Mouse (Mus musculus): Measurements from ENCODE around the gene Stk25. TPM values are rescaled to one million over a fixed set of nuclear protein-coding genes. Genes with fewer than 3 reads are reported as not detected.
"Not testable (repeated sequence)": the region's sequence is repeated elsewhere in the genome, so short reads cannot be mapped to it uniquely, and the experiment has no call there.

The Stk25 gene
- polyA plus RNA-seq (2017; shearing (Covaris generic)): 10 to 100 TPM; 31.2 to 42.6 TPM

DNA sequence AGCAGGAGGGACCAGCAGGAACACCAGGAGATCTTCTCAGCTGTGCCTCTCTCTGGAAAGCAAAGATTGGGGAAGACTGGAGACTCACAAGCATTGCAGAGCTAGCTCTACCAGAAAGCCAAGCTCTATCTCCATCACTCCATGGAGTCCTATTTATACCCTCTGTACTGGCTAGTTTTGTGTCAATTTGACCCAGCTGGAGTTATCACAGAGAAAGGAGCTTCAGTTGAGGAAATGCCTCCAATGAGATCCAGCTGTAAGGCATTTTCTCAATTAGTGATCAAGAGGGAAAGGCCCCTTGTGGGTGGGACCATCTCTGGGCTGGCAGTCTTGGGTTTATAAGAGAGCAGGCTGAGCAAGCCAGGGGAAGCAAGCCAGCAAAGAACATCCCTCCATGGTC, at the start of gene Stk25:
Gene Stk25 (minus strand): TSS at position 101 of the 400 bp plus-strand sequence.
- not testable (repeated sequence) for ATAC-seq

DNA sequence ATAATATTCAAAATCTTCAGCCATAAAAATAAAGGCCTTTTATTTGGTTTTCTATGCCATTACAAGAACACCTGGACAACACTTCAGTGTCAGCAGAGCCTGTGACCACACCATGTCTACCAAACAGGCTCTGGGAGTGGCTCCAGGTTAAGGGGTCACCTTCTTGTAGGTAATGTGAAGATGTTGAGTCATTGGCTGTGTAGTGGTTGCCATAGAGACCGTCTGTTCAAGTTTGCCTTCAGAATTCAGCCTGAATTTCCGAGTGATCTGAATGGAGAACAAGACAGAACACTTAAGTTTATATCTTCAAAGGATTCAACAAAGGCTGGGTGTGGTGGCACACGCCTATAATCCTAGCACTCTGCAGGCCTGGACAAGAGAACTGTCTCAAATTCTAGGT, 46.9 kb upstream of the Stk25 start:
- ATAC-seq: no peak

DNA sequence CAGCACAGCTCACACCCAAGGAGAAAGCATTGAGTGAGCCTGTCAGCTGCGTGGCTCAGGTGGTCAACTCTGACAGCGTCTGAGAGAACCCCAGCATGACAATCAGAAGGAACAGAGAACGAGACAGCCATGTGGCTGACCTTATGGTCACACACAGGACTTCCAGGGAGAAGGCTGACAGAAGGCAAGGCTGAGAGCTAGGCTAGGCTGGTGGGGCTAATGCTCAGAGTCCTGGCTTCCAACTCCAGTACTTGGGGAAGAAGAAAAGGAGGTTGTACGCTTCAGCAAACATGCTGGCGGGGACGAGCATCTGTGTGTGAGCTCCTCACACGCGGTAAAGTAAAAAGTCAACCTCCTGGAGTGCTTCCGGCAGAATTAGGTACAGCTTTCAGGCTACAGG, 45.9 kb upstream of the Stk25 start:
- ATAC-seq: no peak

DNA sequence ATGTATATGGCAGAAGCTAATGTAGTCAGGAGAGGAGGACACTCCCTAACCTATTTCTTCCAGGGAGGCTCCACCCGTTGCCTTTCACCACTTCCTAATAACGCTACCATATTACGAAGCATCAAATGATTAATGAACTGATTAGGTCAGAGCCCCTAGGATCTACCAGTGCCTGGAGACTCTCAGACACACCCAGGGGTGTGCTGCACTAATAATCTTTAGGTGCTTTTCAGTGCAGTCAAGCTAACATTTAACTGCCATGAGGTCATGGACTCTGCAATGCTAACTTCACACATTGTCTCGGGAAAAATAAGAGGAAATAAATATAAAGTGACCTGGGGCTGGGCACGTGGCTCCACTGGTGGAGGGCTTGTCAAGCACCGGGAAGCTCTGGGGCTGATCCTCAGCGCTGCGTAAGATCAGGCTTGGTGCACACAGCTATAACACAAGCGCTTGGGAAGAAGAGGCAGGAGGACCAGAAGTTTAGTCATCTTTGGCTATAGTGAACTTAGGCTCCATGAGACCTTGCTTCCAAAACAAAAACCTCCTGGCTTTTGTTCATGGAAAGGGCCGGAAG, 45.1 kb upstream of the Stk25 start:
- no peak for ATAC-seq

DNA sequence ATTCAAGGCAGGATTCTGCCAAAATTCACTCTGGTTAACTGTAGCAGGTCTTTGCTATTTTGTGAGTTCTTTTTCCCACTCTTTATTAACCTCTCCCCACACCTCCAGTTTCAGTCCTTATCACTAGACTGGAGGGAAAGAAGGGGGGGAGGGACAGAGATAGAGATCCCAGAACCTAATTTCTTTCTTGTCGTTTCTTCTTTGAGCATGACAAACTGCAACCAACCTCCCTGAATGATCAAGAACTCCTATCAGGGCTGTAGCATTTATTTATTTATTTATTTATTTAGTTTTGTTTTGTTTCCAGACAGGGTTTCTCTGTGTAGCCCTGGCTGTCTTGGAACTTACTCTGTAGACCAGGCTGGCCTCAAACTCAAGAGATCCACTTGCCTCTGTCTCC, 43.6 kb upstream of the Stk25 start:
- ATAC-seq: no peak

DNA sequence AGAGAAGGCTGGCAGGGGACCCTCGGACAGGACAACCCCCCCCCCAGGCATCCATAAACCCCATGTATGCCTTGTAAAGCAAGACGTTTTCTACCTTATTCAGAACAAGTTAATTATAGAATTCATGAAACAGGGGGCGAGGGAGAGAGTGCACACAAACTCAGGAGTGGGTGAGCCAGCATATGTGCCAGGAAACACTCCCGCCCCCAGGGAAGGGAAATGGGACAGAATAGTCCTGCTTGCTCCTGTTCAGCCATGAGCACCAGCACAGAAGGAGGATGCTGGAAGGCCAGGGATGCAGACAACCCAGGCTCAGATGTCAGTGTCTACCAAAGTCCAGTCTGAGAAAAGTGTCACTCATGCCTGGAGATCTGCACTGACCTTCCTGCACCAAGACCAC, 40.7 kb upstream of the Stk25 start:
- ATAC-seq: no peak

DNA sequence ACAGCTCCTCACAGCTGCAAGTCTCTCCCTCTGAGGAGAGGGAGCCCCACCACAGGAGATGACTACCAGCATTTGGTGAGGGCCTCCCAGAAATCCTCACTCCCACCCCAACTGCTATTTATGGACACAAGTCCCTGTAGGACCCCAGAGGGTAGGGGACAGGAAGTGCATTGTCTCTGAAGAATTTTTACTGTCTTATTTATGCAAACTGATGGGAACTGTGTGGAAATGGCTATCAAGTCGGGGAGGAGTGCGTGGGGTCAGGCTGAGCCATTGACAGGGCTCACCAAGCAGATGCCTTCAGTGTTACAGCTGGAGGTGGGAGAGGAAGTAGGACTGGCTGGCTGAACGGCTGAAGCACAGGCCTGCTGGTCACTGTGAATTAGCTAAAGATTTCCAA, 38.9 kb upstream of the Stk25 start:
- no peak for ATAC-seq

DNA sequence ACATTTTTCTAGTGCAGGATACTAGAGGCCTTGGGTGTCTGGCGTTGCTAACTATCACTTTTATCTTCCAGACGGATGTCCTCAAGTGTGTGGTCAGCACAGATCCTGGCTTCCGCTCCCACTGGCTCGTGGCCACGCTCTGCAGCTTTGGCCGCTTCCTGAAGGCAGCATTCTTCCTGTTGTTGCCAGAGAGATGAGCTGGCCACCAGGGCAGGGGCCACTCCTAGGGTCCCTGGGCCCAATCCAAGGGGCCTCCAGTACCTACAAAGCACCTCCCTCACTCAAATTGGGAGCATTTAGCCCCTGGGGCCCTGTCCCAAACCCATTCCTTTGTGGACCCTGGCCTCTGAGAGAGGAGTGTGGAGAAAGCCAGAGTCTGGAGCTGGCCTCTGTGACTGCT, 36.5 kb upstream of the Stk25 start:
- no peak for ATAC-seq

DNA sequence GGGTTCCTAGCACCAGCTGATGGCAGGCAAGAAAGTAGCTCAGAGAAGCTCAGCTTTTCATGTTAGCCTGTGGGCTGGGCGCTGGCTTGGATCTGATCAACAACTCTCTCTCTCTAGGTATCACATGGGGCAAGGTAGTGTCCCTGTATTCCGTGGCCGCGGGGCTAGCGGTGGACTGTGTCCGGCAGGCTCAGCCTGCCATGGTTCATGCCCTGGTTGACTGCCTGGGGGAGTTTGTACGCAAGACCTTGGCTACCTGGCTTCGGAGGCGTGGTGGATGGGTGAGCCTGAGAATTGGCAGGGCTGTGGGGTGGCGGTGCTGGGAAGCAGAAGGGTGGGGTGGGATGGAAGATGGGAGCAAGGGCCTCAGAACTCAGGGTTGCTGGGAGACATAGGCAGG, 35.5 kb upstream of the Stk25 start:
- ATAC-seq: no peak

DNA sequence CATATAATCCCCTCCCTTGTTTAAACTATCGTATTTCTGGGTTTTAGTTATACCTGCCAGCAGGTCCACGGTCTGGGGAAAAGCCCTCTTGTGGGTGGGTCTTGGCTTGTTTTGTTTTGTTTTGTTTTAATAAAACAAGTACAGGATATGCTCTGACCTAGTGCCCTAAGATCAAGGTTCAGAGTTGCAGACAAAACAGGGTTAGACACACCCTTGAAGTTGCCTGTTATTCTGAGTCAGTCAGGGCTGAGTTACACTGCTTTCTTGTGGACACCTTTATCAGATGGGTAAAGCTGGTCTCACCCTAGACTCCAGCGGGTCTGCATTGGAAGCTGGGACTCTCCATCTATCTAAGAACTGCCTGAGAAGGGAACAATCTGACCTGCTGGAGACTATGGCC, 35.0 kb upstream of the Stk25 start:
- ATAC-seq: no peak

DNA sequence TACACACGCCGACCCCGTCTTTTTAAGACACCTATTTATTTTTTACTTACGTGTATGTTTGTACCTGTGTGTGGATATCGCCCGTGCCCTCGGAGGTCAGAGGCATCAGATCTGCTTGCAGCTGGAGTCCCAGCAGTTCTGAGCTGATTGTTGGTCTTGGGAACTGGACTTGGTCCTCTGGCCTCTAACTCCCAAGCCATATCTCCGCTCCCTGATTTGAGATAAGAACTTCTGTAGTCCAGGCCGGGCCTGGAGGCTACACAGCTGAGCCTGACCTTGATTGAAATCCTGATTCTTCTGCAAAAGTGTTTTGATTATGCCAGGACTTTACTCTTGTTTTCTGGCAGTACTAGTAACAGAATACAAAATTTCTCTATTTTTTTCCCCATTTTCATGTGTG, 34.3 kb upstream of the Stk25 start:
- no peak for ATAC-seq

DNA sequence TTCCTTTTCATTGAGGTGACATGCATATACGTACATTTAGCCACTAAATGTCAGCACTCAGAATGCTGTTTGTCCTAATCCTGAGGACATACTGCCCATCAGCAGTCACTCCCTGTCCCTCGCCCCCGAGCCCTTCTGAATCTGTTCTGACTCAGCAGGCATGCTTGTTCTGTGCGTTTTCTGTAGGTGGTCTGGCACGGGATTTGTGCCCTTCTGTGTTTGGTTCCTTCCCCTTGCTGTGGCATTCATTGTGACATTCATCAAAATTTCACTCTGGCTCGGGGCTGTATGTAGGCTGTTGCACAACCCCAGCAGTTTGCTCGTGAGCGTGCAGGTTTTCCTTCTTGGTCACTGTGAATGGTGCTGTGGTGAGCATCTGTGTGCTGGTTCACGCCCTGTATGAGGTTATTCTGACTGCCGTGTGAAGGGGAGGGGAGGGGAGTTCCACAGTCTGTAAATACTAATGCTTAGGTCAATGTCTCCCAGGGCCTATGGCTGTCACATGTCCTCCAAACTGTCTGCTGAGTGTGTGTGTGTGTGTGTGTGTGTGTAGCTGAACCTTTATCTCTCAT, 33.4 kb upstream of the Stk25 start:
- ATAC-seq: no peak

DNA sequence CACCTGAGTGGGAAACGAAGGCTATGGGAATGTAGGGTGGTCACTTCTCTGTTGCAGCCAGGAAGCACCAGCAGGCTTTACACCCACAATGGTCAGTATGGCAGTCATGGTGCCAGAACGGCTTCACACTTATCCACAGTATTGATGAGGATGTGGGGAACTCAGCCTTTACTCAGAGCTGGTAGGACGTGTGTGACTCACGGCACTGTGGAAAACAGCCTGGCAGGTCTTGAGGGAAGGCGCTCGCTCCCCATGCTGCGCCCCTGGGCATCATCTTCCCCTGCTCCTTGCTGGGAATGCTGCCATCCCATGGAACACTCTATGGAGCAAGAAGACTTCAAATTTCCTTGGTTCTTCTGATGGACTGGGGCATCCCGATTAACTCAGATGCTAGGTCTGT, 32.6 kb upstream of the Stk25 start:
- ATAC-seq: no peak

DNA sequence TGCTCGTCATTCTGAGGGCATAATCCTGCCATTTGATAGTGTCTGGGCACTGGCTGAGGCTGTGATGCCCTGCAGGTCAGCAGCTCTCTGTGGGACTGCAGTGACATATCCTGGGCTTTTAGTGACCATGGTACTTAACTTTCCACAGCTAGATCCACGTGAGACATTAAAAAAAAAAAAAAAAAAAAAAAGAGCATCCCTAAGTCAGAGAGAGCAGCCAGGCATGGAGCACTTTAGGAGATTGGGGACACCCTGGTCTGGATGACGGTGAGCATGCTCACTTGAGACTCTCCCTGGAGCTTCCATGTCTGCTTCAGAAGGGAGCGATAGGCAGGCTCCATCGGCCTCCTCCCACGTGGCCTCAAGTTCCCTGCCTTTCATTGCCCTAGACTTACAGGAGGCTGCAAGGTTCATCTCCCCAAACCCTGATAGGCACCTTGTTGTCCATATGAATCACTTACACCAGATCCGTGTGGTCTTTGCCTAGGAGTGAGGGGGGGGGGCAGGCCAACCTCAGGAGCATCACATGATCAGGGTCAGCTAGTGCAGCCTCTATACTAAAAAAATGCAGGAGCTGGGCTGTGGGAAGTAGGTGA, 31.5 kb upstream of the Stk25 start:
- ATAC-seq: no peak

DNA sequence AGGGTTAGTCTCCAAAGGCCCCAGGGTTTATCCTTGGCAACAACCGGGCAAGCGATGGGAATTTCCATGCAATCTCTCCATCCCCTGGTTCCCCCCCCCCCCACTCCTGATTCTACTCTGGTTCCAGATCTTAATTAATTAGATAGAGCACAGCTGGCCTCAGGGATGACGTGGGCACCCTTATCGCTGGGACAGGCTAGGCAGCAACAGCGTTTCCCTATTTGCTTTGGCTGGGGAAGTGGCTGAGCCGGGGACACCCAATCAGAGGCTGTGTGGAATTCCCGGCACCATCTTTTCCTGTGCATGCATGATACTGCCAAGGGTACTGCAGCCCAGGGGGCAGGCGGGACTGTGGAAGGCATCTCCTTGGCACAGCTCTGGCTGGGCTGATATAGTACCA, 29.7 kb upstream of the Stk25 start:
- ATAC-seq: no peak

DNA sequence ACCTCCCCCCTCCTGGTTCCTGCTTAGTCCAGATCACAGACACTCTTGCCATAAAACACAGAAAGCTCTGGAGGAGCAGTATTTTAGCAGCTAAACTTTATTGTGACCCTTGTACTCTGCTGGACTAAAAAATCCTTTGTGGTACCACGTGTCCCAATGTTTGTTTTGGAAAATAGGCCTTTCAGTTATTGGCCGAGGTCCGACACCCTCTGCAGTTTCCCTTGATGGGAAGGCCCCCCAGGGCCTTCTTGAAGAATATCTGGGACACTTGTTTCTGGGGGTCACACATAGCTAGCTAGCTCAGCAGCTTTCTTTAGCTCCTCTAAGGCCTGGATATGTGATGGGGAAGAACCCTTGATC, 28.5 kb upstream of the Stk25 start:
- no peak for ATAC-seq

DNA sequence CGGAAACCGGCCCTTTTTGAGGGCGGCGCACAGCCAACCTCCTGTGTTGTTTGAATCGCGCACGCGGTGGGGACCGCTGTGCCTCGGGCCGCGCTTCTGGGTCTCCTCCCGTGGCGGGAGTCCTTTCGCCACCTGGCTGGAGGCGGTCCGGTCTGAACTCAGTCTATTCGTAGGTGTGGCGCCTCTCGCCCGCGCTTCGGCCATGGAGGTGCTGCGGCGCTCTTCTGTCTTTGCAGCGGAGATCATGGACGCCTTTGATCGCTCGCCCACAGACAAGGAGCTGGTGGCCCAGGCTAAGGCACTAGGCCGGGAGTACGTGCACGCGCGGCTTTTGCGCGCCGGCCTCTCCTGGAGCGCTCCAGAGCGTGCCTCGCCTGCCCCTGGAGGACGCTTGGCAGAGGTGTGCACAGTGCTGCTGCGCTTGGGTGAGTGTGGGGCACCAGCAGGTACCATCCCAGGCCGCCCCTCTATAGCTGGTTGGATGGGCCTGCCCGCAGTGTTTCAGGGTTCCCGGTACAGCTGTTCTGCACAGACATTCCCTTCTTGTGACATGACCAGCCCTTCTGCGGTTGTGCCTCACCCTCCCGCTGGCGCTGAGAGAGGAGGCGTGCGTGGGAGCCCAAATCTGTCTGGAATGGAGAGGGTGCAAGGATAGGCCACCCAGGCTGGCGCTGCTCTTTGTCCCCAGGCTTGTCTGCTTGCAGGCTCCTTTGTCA, 27.9 kb upstream of the Stk25 start:
- ATAC-seq: no peak

DNA sequence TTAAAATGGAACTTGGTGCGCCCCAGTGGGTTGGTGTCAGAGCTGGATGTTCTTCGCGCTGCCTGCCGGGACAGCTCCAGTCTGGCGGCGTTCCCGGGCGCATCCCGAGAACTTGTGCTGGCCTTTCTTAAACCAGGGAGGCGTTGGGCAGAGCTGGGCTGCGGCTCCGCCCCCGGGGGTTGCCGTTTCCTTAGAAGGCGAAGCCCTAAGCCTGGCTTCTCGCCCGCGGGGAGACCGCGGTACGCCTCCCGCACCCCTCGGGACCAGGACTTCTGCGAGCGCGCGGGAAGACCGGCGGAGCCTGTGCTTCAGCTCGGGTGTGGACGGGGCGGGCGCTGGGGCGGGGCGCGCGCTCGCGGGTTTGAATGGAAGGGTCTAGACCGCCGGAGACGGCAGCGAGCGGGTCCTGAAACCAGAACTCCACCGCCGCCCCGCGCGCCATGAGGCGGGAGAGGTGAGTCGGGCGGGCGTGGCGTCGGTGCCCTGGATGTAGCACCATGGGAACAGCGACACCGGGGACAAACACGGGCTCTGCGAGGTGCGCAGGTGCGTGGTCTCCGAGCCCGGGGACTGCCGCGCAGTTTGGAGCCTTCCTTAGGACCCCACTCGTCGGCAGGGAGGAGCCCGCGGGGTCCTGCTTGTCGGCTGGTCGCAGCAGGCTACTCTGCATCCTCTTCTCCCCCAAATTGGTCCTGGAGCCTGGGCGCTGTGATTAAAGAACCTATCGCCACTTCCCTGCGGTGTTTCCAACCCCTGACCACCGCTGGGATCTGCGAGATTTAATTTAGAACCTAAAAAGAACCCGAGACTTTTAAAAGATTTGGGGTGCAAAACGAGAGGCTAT, 27.2 kb upstream of the Stk25 start, which contains the start of gene Bok:
Gene Bok (plus strand): TSS at position 260 of the 844 bp plus-strand sequence.
- ATAC-seq: no peak

DNA sequence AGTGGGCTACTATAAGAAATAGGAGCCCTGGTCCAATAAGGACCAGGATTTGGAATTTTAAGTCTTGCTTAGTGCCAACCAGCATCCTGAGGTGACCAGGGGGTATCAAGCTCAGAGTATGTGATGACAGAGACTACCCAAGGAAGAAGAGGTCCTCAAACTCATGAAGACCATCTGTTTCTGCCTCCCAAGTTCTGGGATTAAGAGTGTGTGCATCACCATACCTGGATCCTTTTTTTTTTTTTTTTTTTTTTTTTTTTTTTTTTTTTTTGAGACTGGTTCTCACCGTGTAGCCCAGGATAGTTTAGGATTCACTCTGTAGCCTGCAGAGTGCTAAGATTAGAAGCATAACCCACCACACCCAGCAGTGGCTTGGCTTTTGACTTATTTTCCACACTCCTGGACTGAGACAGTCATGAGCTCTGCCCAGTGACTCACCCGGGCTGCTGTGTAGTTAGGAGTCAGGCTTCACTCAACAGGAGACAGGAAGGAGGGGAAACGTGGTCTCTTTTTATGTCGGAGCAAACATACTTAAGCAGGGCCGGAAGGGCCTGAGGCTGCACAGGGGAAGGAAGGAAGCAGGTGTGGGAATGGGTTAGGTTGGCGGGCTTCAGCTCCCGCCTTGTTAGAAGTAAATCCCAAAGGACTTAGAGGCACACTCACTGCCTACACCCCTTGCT, 21.6 kb upstream of the Stk25 start:
- no peak for ATAC-seq

DNA sequence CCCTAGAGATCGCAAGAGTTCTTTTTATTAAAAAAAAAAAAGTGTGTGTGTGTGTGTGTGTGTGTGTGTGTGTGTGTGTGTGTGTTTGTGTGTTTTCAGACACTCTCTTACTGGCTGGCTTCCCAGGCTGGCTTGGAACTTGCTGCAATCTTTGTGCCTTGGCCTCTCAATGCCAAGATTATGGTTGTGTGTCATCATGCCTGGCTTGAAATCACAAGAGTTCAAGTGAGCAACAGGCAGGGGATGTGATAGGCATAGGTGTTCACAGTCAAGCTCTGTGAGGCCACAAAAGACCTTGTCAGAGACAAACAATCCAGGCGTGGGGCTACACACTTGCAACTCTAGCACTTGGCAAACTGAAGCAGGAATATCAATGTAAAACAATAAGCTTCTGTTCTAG, 19.9 kb upstream of the Stk25 start:
- no peak for ATAC-seq

DNA sequence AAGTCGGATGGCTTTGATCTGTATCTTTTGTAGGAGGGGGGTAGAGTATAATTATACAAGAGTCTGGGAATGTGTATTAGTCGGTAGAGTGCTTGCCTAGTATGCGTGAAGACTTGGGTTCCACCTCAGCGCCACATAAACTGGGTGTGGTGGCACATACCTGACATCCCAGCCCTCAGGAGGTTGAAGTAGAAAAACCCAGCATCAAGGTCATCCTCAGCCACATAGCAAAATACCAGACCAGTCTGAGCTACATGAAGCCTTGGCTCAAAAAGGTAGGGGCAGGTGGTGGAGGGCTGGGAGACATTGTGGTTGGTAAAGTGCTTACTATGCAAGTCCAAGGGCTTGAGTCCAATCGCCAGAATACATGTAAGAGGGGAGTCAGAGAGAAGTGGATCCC, 14.2 kb upstream of the Stk25 start:
- no peak for ATAC-seq

DNA sequence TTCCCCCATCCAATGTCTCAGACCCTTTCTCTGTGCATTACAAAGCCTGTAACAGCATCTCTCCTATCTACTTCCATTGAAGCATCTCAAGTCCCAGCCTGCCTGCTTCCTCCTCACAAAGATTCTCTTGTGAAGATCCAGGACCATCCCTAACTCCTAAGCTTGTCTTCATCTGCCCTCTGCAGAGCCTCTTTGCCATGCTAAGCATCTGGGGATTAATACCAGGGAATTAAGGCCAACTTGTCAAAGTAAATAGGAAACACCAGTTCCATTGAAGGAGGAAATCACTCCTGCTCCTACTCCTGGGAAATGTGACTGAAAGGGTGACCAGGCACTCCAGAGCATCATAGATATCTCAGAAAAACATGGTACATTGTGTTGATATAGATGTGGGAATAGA, 11.5 kb upstream of the Stk25 start:
- ATAC-seq: no peak

Data from CD4-positive, CD25-positive, alpha-beta regulatory T cell, adult 4 months (primary cell).